Mouse (Mus musculus) liver, postnatal 0 days (tissue): ENCODE data around the gene Insm1.

Source experiments
- CTCF ChIP-seq: sonication (generic); IDR thresholded peaks from 2 replicates; pipeline ENCODE4 v1.5.1; 2016; ENCODE audit warnings: antibody characterized with exemption, low read depth
- EP300 ChIP-seq: IDR thresholded peaks from 2 replicates; pipeline ENCODE4 v1.6.1; 2016; ENCODE audit warnings: antibody characterized with exemption, low read depth, mild to moderate bottlenecking

GRCm38 (mm10) chr2:146247576-146247975, 25.9 kb downstream of the Insm1 start:
- no peak for TF ChIP-seq CTCF
- TF ChIP-seq EP300: no peak
